Mouse (Mus musculus) myocyte (in vitro differentiated cells): ENCODE measurements around the gene Calcr. TPM values are rescaled to one million over a fixed set of nuclear protein-coding genes. Genes with fewer than 3 reads are reported as not detected.
"Not testable (repeated sequence)": the region's sequence is repeated elsewhere in the genome, so short reads cannot be mapped to it uniquely, and the experiment has no call there.

ENCODE experiments used
- H3K27me3 ChIP-seq: one replicate; pipeline ENCODE4 v1.6.1; 2011; ENCODE audit not compliant: control insufficient read depth, insufficient read depth, insufficient read length
- H3K36me3 ChIP-seq: one replicate; pipeline ENCODE4 v1.6.1; 2011; ENCODE audit not compliant: control insufficient read depth, insufficient read depth
- H3K4me2 ChIP-seq: one replicate; pipeline ENCODE4 v1.6.1; 2011; ENCODE audit warnings: low read depth, control low read depth
- H3K4me3 ChIP-seq: one replicate; pipeline ENCODE4 v1.5.1; 2011; ENCODE audit warnings: mild to moderate bottlenecking, control low read depth, moderate library complexity
- H3K79me2 ChIP-seq: one replicate; pipeline ENCODE4 v1.6.1; 2011; ENCODE audit not compliant: control insufficient read depth, insufficient read depth
- H3ac ChIP-seq: one replicate; pipeline ENCODE4 v1.6.1; 2011; ENCODE audit not compliant: control insufficient read depth, insufficient read length
- CEBPB ChIP-seq: IDR thresholded peaks from 2 replicates; pipeline ENCODE4 v1.6.1; 2011; ENCODE audit warnings: mild to moderate bottlenecking, moderate library complexity; ENCODE audit not compliant: poor library complexity, insufficient read depth, severe bottlenecking
- E2F4 ChIP-seq: IDR thresholded peaks from one replicate; pipeline ENCODE4 v1.6.1; 2011; ENCODE audit warnings: mild to moderate bottlenecking, control low read depth, moderate library complexity; ENCODE audit not compliant: insufficient read depth
- MAX ChIP-seq: IDR thresholded peaks from one replicate; pipeline ENCODE4 v1.6.1; 2011; ENCODE audit warnings: low read depth, mild to moderate bottlenecking, control low read depth
- MYOD1 ChIP-seq, 3 experiments: IDR thresholded peaks; one replicate each; pipeline ENCODE4 v1.6.1; 2011; ENCODE audit warnings: control low read depth in 2 of 3, low read depth in 2 of 3, mild to moderate bottlenecking in 2 of 3, moderate library complexity in 1 of 3; ENCODE audit not compliant: insufficient read length in 2 of 3, control insufficient read depth in 1 of 3
- MYOG ChIP-seq, 3 experiments: IDR thresholded peaks; one replicate each; pipeline ENCODE4 v1.6.1; 2011; ENCODE audit warnings: control low read depth in 2 of 3, low read depth in 2 of 3, mild to moderate bottlenecking in 2 of 3; ENCODE audit not compliant: insufficient read length in 2 of 3, control insufficient read depth in 1 of 3, insufficient read depth in 1 of 3
- POLR2A ChIP-seq: IDR thresholded peaks from one replicate; pipeline ENCODE4 v1.6.1; 2011; ENCODE audit warnings: low read depth, mild to moderate bottlenecking, control low read depth, moderate library complexity; ENCODE audit not compliant: insufficient read length
- POLR2AphosphoS2 ChIP-seq: IDR thresholded peaks from one replicate; pipeline ENCODE4 v1.6.1; 2011; ENCODE audit warnings: low read depth, control low read depth; ENCODE audit not compliant: insufficient read length
- REST ChIP-seq: IDR thresholded peaks from one replicate; pipeline ENCODE4 v1.6.1; 2011; ENCODE audit warnings: mild to moderate bottlenecking, control low read depth, moderate library complexity; ENCODE audit not compliant: insufficient read depth, insufficient read length
- SRF ChIP-seq: IDR thresholded peaks from one replicate; pipeline ENCODE4 v1.6.1; 2011; ENCODE audit warnings: low read depth; ENCODE audit not compliant: control insufficient read depth, insufficient read length
- TCF12 ChIP-seq: IDR thresholded peaks from one replicate; pipeline ENCODE4 v1.6.1; 2011; ENCODE audit warnings: mild to moderate bottlenecking, control low read depth; ENCODE audit not compliant: poor library complexity, insufficient read depth, severe bottlenecking
- TCF3 ChIP-seq: IDR thresholded peaks from one replicate; pipeline ENCODE4 v1.6.1; 2011; ENCODE audit warnings: low read depth, control low read depth; ENCODE audit not compliant: insufficient read length
- USF1 ChIP-seq: IDR thresholded peaks from one replicate; pipeline ENCODE4 v1.6.1; 2011; ENCODE audit warnings: low read depth, mild to moderate bottlenecking, control low read depth, moderate library complexity
- polyA plus RNA-seq: library from polyadenylated mRNA; unstranded; fragments of >200 nt; fragmentation: generic; extraction: Trizol; gene quantifications from one replicate; pipeline ENCODE4 v1.2.1, GENCODE M21; 2012; ENCODE audit warnings: missing spikeins

Gene Calcr
- polyA plus RNA-seq, 1 experiment: not detected

- H3K27me3 ChIP-seq: no peaks in the 10 kb centered on the region
- no peak overlapping the region for H3K4me3 ChIP-seq
- no peaks in the 10 kb centered on the region for H3K36me3 ChIP-seq
- no peaks in the 10 kb centered on the region for H3K79me2 ChIP-seq
- H3K4me2 ChIP-seq: no peak overlapping the region
- no peak overlapping the region for H3ac ChIP-seq
- no peak for TF ChIP-seq SRF
- TF ChIP-seq REST: no peak
These were observed 19.0 kb downstream of the Calcr start for GRCm38 (mm10) chr6:3745546-3745945.

GRCm38 (mm10) chr6:3741996-3742713 is 22.4 kb downstream of the Calcr start:
- Histone ChIP-seq H3K36me3 (no peaks in the 10 kb centered on the region), H3K4me3 (no peak overlapping the region), H3K79me2 (no peaks in the 10 kb centered on the region), H3K4me2 (no peak overlapping the region), H3K27me3 (no peaks in the 10 kb centered on the region), H3ac (no peak overlapping the region)
- TF ChIP-seq CEBPB: no peak
- no peak for TF ChIP-seq MAX
- no peak for TF ChIP-seq REST
- TF ChIP-seq POLR2AphosphoS2: no peak

- TF ChIP-seq CEBPB (no peak), REST (no peak), SRF (no peak), MYOD1 (IDR thresholded peaks at IDR 0.05; ENCODE audit: control insufficient read depth in 1 of 3, insufficient read length in 2 of 3, low read depth in 2 of 3) (no peak), TCF3 (no peak), USF1 (no peak), MYOG (IDR thresholded peaks at IDR 0.05; ENCODE audit: control insufficient read depth in 1 of 3, insufficient read depth in 1 of 3, insufficient read length in 2 of 3, low read depth in 2 of 3) (no peak), POLR2A (no peak), E2F4 (no peak), POLR2AphosphoS2 (no peak)
- no peaks in the 10 kb centered on the region for H3K27me3 ChIP-seq
These were observed 23.2 kb downstream of the Calcr start for GRCm38 (mm10) chr6:3741296-3741695.

GRCm38 (mm10) chr6:3730246-3730867 is 34.2 kb downstream of the Calcr start:
- Histone ChIP-seq H3K36me3 (no peaks in the 10 kb centered on the region), H3K27me3 (no peaks in the 10 kb centered on the region), H3ac (no peak overlapping the region), H3K4me2 (no peak overlapping the region), H3K4me3 (no peak overlapping the region), H3K79me2 (no peaks in the 10 kb centered on the region)
- TF ChIP-seq MAX (no peak), CEBPB (no peak)

More at GRCm38 (mm10) chr6:3741296-3741695, 23.2 kb downstream of the Calcr start:
- no peaks in the 10 kb centered on the region for H3K36me3 ChIP-seq
- no peak overlapping the region for H3K4me3 ChIP-seq
- no peak overlapping the region for H3K4me2 ChIP-seq
- H3ac ChIP-seq: no peak overlapping the region
- H3K79me2 ChIP-seq: no peaks in the 10 kb centered on the region

GRCm38 (mm10) chr6:3688087-3688642 is 76.3 kb downstream of the Calcr start:
- Histone ChIP-seq H3K79me2 (no peaks in the 10 kb centered on the region), H3K27me3 (no peaks in the 10 kb centered on the region), H3ac (no peak overlapping the region), H3K36me3 (no peaks in the 10 kb centered on the region), H3K4me3 (no peak overlapping the region), H3K4me2 (no peak overlapping the region)
- no peak for TF ChIP-seq MYOG (IDR thresholded peaks at IDR 0.05; ENCODE audit: control insufficient read depth in 1 of 3, insufficient read depth in 1 of 3, insufficient read length in 2 of 3, low read depth in 2 of 3)
- no peak for TF ChIP-seq TCF12
- no peak for TF ChIP-seq POLR2AphosphoS2
- no peak for TF ChIP-seq USF1
- TF ChIP-seq POLR2A: no peak
- TF ChIP-seq MYOD1 (IDR thresholded peaks at IDR 0.05; ENCODE audit: control insufficient read depth in 1 of 3, insufficient read length in 2 of 3, low read depth in 2 of 3): no peak
- no peak for TF ChIP-seq CEBPB
- no peak for TF ChIP-seq SRF
- TF ChIP-seq TCF3: no peak
- TF ChIP-seq E2F4: no peak
- TF ChIP-seq MAX: no peak
- TF ChIP-seq REST: no peak

GRCm38 (mm10) chr6:3678286-3678685 is 86.2 kb downstream of the Calcr start:
- H3K36me3 ChIP-seq, H3ac ChIP-seq, H3K4me3 ChIP-seq, H3K79me2 ChIP-seq, H3K27me3 ChIP-seq, H3K4me2 ChIP-seq: not testable (repeated sequence)
